Mouse (Mus musculus): ENCODE data around the gene Cdc40. TPM values are rescaled to one million over a fixed set of nuclear protein-coding genes. Genes with fewer than 3 reads are reported as not detected.

The Cdc40 gene
- polyA plus RNA-seq, 1 experiment: 35.6 TPM

GRCm38 (mm10) chr10:40878246-40878645 lies 4.9 kb downstream of the Cdc40 start:
- Histone ChIP-seq H3K36me3 (ENCODE audit: control insufficient read depth, insufficient read depth, low read length) (no peaks in the 10 kb centered on the region), H3K27me3 (ENCODE audit: control insufficient read depth, insufficient read depth, low read length) (no peaks in the 10 kb centered on the region), H3K27ac (ENCODE audit: control insufficient read depth, insufficient read depth, low read length) (no peak overlapping the region), H3K4me3 (ENCODE audit: control insufficient read depth, insufficient read depth, low read length) (no peak overlapping the region), H3K4me1 (replicated peaks; ENCODE audit: control insufficient read depth, insufficient read depth, low read length) (peaks cover 2% of the 10 kb centered on the region; the same call in 1 of the 2 replicates)
- DNase-seq: no peak
- no peak for TF ChIP-seq POLR2A (IDR thresholded peaks at IDR 0.05; ENCODE audit: control insufficient read depth, extremely low read depth, insufficient read depth, low read length, poor library complexity)
- TF ChIP-seq CTCF (IDR thresholded peaks at IDR 0.05; ENCODE audit: borderline replicate concordance, control insufficient read depth, extremely low read depth, insufficient read depth, low read length, poor library complexity): no peak
- WGBS: 83% methylated on average over 3 of the region's 3 CpGs

GRCm38 (mm10) chr10:40872052-40872451 lies 11.1 kb downstream of the Cdc40 start:
- no peak overlapping the region for H3K27ac ChIP-seq (ENCODE audit: control insufficient read depth, insufficient read depth, low read length)
- H3K4me1 ChIP-seq (replicated peaks; ENCODE audit: control insufficient read depth, insufficient read depth, low read length): no peaks in the 10 kb centered on the region
- H3K36me3 ChIP-seq (ENCODE audit: control insufficient read depth, insufficient read depth, low read length): peaks cover 6% of the 10 kb centered on the region; the same call in 1 of the 2 replicates
- H3K4me3 ChIP-seq (ENCODE audit: control insufficient read depth, insufficient read depth, low read length): no peak overlapping the region
- no peak for DNase-seq
- 88% methylated on average over 2 of the region's 2 CpGs for WGBS
- no peak for TF ChIP-seq POLR2A (IDR thresholded peaks at IDR 0.05; ENCODE audit: control insufficient read depth, extremely low read depth, insufficient read depth, low read length, poor library complexity)
- TF ChIP-seq CTCF (IDR thresholded peaks at IDR 0.05; ENCODE audit: borderline replicate concordance, control insufficient read depth, extremely low read depth, insufficient read depth, low read length, poor library complexity): no peak
- H3K27me3 ChIP-seq (ENCODE audit: control insufficient read depth, insufficient read depth, low read length): no peaks in the 10 kb centered on the region

- TF ChIP-seq CTCF (IDR thresholded peaks at IDR 0.05; ENCODE audit: borderline replicate concordance, control insufficient read depth, extremely low read depth, insufficient read depth, low read length, poor library complexity) (no peak), POLR2A (IDR thresholded peaks at IDR 0.05; ENCODE audit: control insufficient read depth, extremely low read depth, insufficient read depth, low read length, poor library complexity) (no peak)
- no peak for DNase-seq
- no peak overlapping the region for H3K4me3 ChIP-seq (ENCODE audit: control insufficient read depth, insufficient read depth, low read length)
- peaks cover 6% of the 10 kb centered on the region; the same call in 1 of the 2 replicates for H3K36me3 ChIP-seq (ENCODE audit: control insufficient read depth, insufficient read depth, low read length)
- 92% methylated on average over 2 of the region's 2 CpGs for WGBS
- no peak overlapping the region for H3K27ac ChIP-seq (ENCODE audit: control insufficient read depth, insufficient read depth, low read length)
- no peaks in the 10 kb centered on the region for H3K4me1 ChIP-seq (replicated peaks; ENCODE audit: control insufficient read depth, insufficient read depth, low read length)
- H3K27me3 ChIP-seq (ENCODE audit: control insufficient read depth, insufficient read depth, low read length): no peaks in the 10 kb centered on the region
Measured at GRCm38 (mm10) chr10:40871301-40871700, 11.8 kb downstream of the Cdc40 start.

GRCm38 (mm10) chr10:40868081-40868480 lies 15.0 kb downstream of the Cdc40 start:
- TF ChIP-seq CTCF (IDR thresholded peaks at IDR 0.05; ENCODE audit: borderline replicate concordance, control insufficient read depth, extremely low read depth, insufficient read depth, low read length, poor library complexity) (no peak), POLR2A (IDR thresholded peaks at IDR 0.05; ENCODE audit: control insufficient read depth, extremely low read depth, insufficient read depth, low read length, poor library complexity) (no peak)
- WGBS: 95% methylated on average over 2 of the region's 2 CpGs
- Histone ChIP-seq H3K4me3 (ENCODE audit: control insufficient read depth, insufficient read depth, low read length) (no peak overlapping the region), H3K27me3 (ENCODE audit: control insufficient read depth, insufficient read depth, low read length) (no peaks in the 10 kb centered on the region), H3K36me3 (ENCODE audit: control insufficient read depth, insufficient read depth, low read length) (peaks cover 18% of the 10 kb centered on the region), H3K27ac (ENCODE audit: control insufficient read depth, insufficient read depth, low read length) (no peak overlapping the region), H3K4me1 (replicated peaks; ENCODE audit: control insufficient read depth, insufficient read depth, low read length) (no peaks in the 10 kb centered on the region)
- DNase-seq: no peak

- Histone ChIP-seq H3K4me3 (ENCODE audit: control insufficient read depth, insufficient read depth, low read length) (no peak overlapping the region), H3K27ac (ENCODE audit: control insufficient read depth, insufficient read depth, low read length) (no peak overlapping the region), H3K36me3 (ENCODE audit: control insufficient read depth, insufficient read depth, low read length) (no peaks in the 10 kb centered on the region), H3K4me1 (replicated peaks; ENCODE audit: control insufficient read depth, insufficient read depth, low read length) (no peaks in the 10 kb centered on the region), H3K27me3 (ENCODE audit: control insufficient read depth, insufficient read depth, low read length) (no peaks in the 10 kb centered on the region)
- no peak for DNase-seq
- 95% methylated on average over 8 of the region's 8 CpGs for WGBS
- TF ChIP-seq CTCF (IDR thresholded peaks at IDR 0.05; ENCODE audit: borderline replicate concordance, control insufficient read depth, extremely low read depth, insufficient read depth, low read length, poor library complexity): no peak
- no peak for TF ChIP-seq POLR2A (IDR thresholded peaks at IDR 0.05; ENCODE audit: control insufficient read depth, extremely low read depth, insufficient read depth, low read length, poor library complexity)
Measured at GRCm38 (mm10) chr10:40857599-40857998, 25.5 kb downstream of the Cdc40 start.

- no peaks in the 10 kb centered on the region for H3K36me3 ChIP-seq (ENCODE audit: control insufficient read depth, insufficient read depth, low read length)
- 99% methylated on average over 7 of the region's 7 CpGs for WGBS
Measured at GRCm38 (mm10) chr10:40856703-40857102, 26.4 kb downstream of the Cdc40 start.

GRCm38 (mm10) chr10:40855616-40856015 lies 27.5 kb downstream of the Cdc40 start:
- Histone ChIP-seq H3K4me3 (ENCODE audit: control insufficient read depth, insufficient read depth, low read length) (no peak overlapping the region), H3K36me3 (ENCODE audit: control insufficient read depth, insufficient read depth, low read length) (no peaks in the 10 kb centered on the region), H3K27me3 (ENCODE audit: control insufficient read depth, insufficient read depth, low read length) (no peaks in the 10 kb centered on the region), H3K27ac (ENCODE audit: control insufficient read depth, insufficient read depth, low read length) (no peak overlapping the region), H3K4me1 (replicated peaks; ENCODE audit: control insufficient read depth, insufficient read depth, low read length) (no peaks in the 10 kb centered on the region)
- TF ChIP-seq POLR2A (IDR thresholded peaks at IDR 0.05; ENCODE audit: control insufficient read depth, extremely low read depth, insufficient read depth, low read length, poor library complexity): no peak
- no peak for TF ChIP-seq CTCF (IDR thresholded peaks at IDR 0.05; ENCODE audit: borderline replicate concordance, control insufficient read depth, extremely low read depth, insufficient read depth, low read length, poor library complexity)
- no peak for DNase-seq
- WGBS: 64% methylated on average over 2 of the region's 2 CpGs

More at GRCm38 (mm10) chr10:40856703-40857102, 26.4 kb downstream of the Cdc40 start:
- H3K4me1 ChIP-seq (replicated peaks; ENCODE audit: control insufficient read depth, insufficient read depth, low read length): no peaks in the 10 kb centered on the region
- TF ChIP-seq CTCF (IDR thresholded peaks at IDR 0.05; ENCODE audit: borderline replicate concordance, control insufficient read depth, extremely low read depth, insufficient read depth, low read length, poor library complexity): no peak
- TF ChIP-seq POLR2A (IDR thresholded peaks at IDR 0.05; ENCODE audit: control insufficient read depth, extremely low read depth, insufficient read depth, low read length, poor library complexity): no peak
- H3K27me3 ChIP-seq (ENCODE audit: control insufficient read depth, insufficient read depth, low read length): no peaks in the 10 kb centered on the region
- no peak overlapping the region for H3K4me3 ChIP-seq (ENCODE audit: control insufficient read depth, insufficient read depth, low read length)
- no peak overlapping the region for H3K27ac ChIP-seq (ENCODE audit: control insufficient read depth, insufficient read depth, low read length)
- DNase-seq: no peak

Measured in thymus, adult 2 months (tissue).